Mouse (Mus musculus) embryonic facial prominence, embryonic 14.5 days (tissue): ENCODE results near the gene Phf10. TPM values are rescaled to one million over a fixed set of nuclear protein-coding genes. Genes with fewer than 3 reads are reported as not detected.

Experiments used
- polyA plus RNA-seq: library from polyadenylated mRNA; unstranded; fragments of >200 nt; fragmentation: Nextera tagmentation; extraction: Ambion mirVana; gene quantifications from 2 replicates; pipeline ENCODE4 v1.2.1, GENCODE M21; 2014

Phf10 gene
- polyA plus RNA-seq, 1 experiment from 2014 or later, result 52.0 TPM

Other genes starting within 250 kb of the Phf10 start
- gene Wdr27, start 18.1 kb downstream of the Phf10 start, polyA plus RNA-seq, result 6.6 and 8.3 TPM in 2 replicates
- gene 1600012H06Rik, start 18.1 kb downstream of the Phf10 start, polyA plus RNA-seq, result 45.0 and 45.9 TPM in 2 replicates
- gene 9030025P20Rik, start 17.2 kb upstream of the Phf10 start, polyA plus RNA-seq, result 5.3 and 6.0 TPM in 2 replicates
- gene Gm3417, start 17.5 kb upstream of the Phf10 start, polyA plus RNA-seq, result 1.2 and 3.7 TPM in 2 replicates
- gene Gm3435, start 48.9 kb upstream of the Phf10 start, polyA plus RNA-seq, result 2.7 and 4.4 TPM in 2 replicates
- 49.7 and 54.8 TPM in 2 replicates for gene Ermard, start 79.9 kb upstream of the Phf10 start, polyA plus RNA-seq
- gene Tcte3, start 80.2 kb upstream of the Phf10 start, polyA plus RNA-seq, result not detected in 2 replicates
- 2.4 and 2.8 TPM in 2 replicates for gene Gm3448, start 80.3 kb upstream of the Phf10 start, polyA plus RNA-seq